7 mouse cellular contexts compared by ENCODE assay signal in genomic region chr9:65828511-65828910, GRCm38 (mm10). TPM values are rescaled to one million over a fixed set of nuclear protein-coding genes. Genes with fewer than 3 reads are reported as not detected.
DNase-seq lines count a peak whose midpoint lies in the region; ATAC-seq and TF ChIP-seq lines count a peak whose summit lies in the region.

No protein-coding gene starts in this region.

- H3K27ac ChIP-seq in MEL (ENCODE audit: control insufficient read depth, low read depth, low read length) = peak overlapping the region; percentile 84
- H3K27ac ChIP-seq in hindbrain, embryonic 13.5 days = no peak overlapping the region

- peak overlapping the region; percentile 94 for H3K9ac ChIP-seq in MEL (ENCODE audit: control insufficient read depth, low read depth, low read length, poor library complexity, severe bottlenecking)
- peak overlapping the region; percentile 97; the same call in 1 of the 2 replicates for H3K9ac ChIP-seq in hindbrain, embryonic 13.5 days

- 40% methylated on average over 3 of the region's 3 CpGs for WGBS in hindbrain, embryonic 13.5 days

- 0 out of 4 replicates have a peak, but pooled peaks of 1 of the 2 experiments have one; percentile 15 for TF ChIP-seq POLR2A in MEL (IDR thresholded peaks at IDR 0.05; ENCODE audit: control insufficient read depth in 1 of 2, insufficient read depth in 1 of 2, low read depth in 1 of 2, low read length in 2 of 2, poor library complexity in 1 of 2)

- peak; percentile 22 for DNase-seq in CD4-positive helper T cell, adult 2 months (ENCODE audit: low read depth, low spot score)
- peak; percentile 76 for DNase-seq in MEL (ENCODE audit: low read depth, low spot score)
- DNase-seq in lung, postnatal 36 days = peak; percentile 76
- DNase-seq in left cerebral cortex, adult 9 months (ENCODE audit: low spot score in 2 of 2) = no peak
- no peak for DNase-seq in frontal cortex, postnatal 36 days (ENCODE audit: low spot score in 2 of 2)
- DNase-seq in thymus, postnatal 36 days = no peak

- no peak for TF ChIP-seq CTCF in MEL (IDR thresholded peaks at IDR 0.05 in 2 of 3, conservative IDR thresholded peaks at IDR 0.05 in 1 of 3; ENCODE audit: control insufficient read depth in 1 of 3, insufficient read depth in 1 of 3, low read depth in 2 of 3, low read length in 3 of 3, poor library complexity in 1 of 3, severe bottlenecking in 1 of 3)

- H3K9me3 ChIP-seq in MEL (replicated peaks; ENCODE audit: insufficient read depth, low read length) = no peaks in the 10 kb centered on the region
- no peaks in the 10 kb centered on the region for H3K9me3 ChIP-seq in hindbrain, embryonic 13.5 days

- no peak for ATAC-seq in hindbrain, embryonic 13.5 days (ENCODE audit: low FRiP score)

- TF ChIP-seq RAD21 in MEL (IDR thresholded peaks at IDR 0.05; ENCODE audit: low read depth, low read length) = no peak

- peaks cover 16 to 20% of the 10 kb centered on the region in 2 experiments for H3K4me1 ChIP-seq in MEL (ENCODE audit: control insufficient read depth in 1 of 2, insufficient read depth in 2 of 2, low read length in 2 of 2)
- peaks cover 46% of the 10 kb centered on the region for H3K4me1 ChIP-seq in hindbrain, embryonic 13.5 days (replicated peaks)

- TF ChIP-seq EP300 in MEL (IDR thresholded peaks at IDR 0.05; ENCODE audit: low read depth in 1 of 2, low read length in 2 of 2) = 0 out of 4 replicates have a peak, but pooled peaks of 1 of the 2 experiments have one; percentile 6

- peaks cover 0 to 41% of the 10 kb centered on the region in 2 experiments; a peak in 2 of 4 replicates for H3K36me3 ChIP-seq in MEL (ENCODE audit: control insufficient read depth in 1 of 2, insufficient read depth in 2 of 2, low read length in 2 of 2)
- no peaks in the 10 kb centered on the region for H3K36me3 ChIP-seq in hindbrain, embryonic 13.5 days

- H3K27me3 ChIP-seq in MEL (ENCODE audit: control insufficient read depth in 1 of 2, insufficient read depth in 2 of 2, low read length in 2 of 2) = no peaks in the 10 kb centered on the region
- H3K27me3 ChIP-seq in hindbrain, embryonic 13.5 days = 0 out of 2 replicates have a peak, but pooled peaks cover 2% of the 10 kb centered on the region

- H3K4me2 ChIP-seq in hindbrain, embryonic 13.5 days = peak overlapping the region; percentile 68

- H3K4me3 ChIP-seq in MEL (ENCODE audit: control insufficient read depth in 1 of 2, insufficient read depth in 1 of 2, low read depth in 2 of 2, low read length in 2 of 2) = peak overlapping the region; percentile 72 to 73
- H3K4me3 ChIP-seq in hindbrain, embryonic 13.5 days = peak overlapping the region; percentile 86

- H3K79me2 ChIP-seq in MEL (ENCODE audit: control insufficient read depth, insufficient read depth, low read length, poor library complexity) = peaks cover 18% of the 10 kb centered on the region

TF ChIP-seq in MEL, 35 proteins besides CTCF, POLR2A, EP300 and RAD21:
- TF ChIP-seq TAL1 (IDR thresholded peaks at IDR 0.05; ENCODE audit: low read length) = no peak
- 0 out of 2 replicates have a peak, but pooled peaks have one; percentile 33 for TF ChIP-seq MYC (IDR thresholded peaks at IDR 0.05; ENCODE audit: low read depth, low read length)
- TF ChIP-seq USF1 (IDR thresholded peaks at IDR 0.05; ENCODE audit: low read depth, low read length) = peak; percentile 67; the same call in 1 of the 2 replicates
- no peak for TF ChIP-seq NRF1 (IDR thresholded peaks at IDR 0.05; ENCODE audit: insufficient read depth, low read depth, low read length, poor library complexity, severe bottlenecking)
- TF ChIP-seq POLR2AphosphoS2 (IDR thresholded peaks at IDR 0.05; ENCODE audit: low read length) = no peak
- TF ChIP-seq MYB (IDR thresholded peaks at IDR 0.05; ENCODE audit: low read depth, low read length) = no peak
- TF ChIP-seq ETS1 (IDR thresholded peaks at IDR 0.05; ENCODE audit: low read depth, low read length) = 0 out of 2 replicates have a peak, but pooled peaks have one; percentile 40
- TF ChIP-seq ELF1 (IDR thresholded peaks at IDR 0.05; ENCODE audit: low read depth, low read length) = no peak
- TF ChIP-seq UBTF (IDR thresholded peaks at IDR 0.05; ENCODE audit: borderline replicate concordance, insufficient read depth, low read depth, low read length) = no peak
- TF ChIP-seq ZC3H11A (IDR thresholded peaks at IDR 0.05; ENCODE audit: low read depth, low read length) = no peak
- TF ChIP-seq TCF12 (IDR thresholded peaks at IDR 0.05; ENCODE audit: low read depth, low read length) = 0 out of 2 replicates have a peak, but pooled peaks have one; percentile 11
- 0 out of 2 replicates have a peak, but pooled peaks have one; percentile 29 for TF ChIP-seq GATA1 (IDR thresholded peaks at IDR 0.05; ENCODE audit: low read depth, low read length)
- TF ChIP-seq SIN3A (IDR thresholded peaks at IDR 0.05; ENCODE audit: low read length) = 0 out of 2 replicates have a peak, but pooled peaks have one; percentile 33
- no peak for TF ChIP-seq USF2 (IDR thresholded peaks at IDR 0.05; ENCODE audit: borderline replicate concordance in 1 of 2, insufficient read depth in 1 of 2, low read depth in 1 of 2, low read length in 2 of 2)
- peak; percentile 63; the same call in 1 of the 2 replicates for TF ChIP-seq JUND (IDR thresholded peaks at IDR 0.05; ENCODE audit: low read depth, low read length)
- TF ChIP-seq TBP (IDR thresholded peaks at IDR 0.05; ENCODE audit: low read depth, low read length) = 0 out of 2 replicates have a peak, but pooled peaks have one; percentile 21

RNA-seq across cellular contexts. Expression of gene Zfp609, which starts 1.1 kb away (rescaled TPM):
- 2.9 and 3.6 TPM in 2 replicates for total RNA-seq in MEL (2012; rRNA removed)
- polyA plus RNA-seq in MEL (2012; ENCODE audit: insufficient read depth in 1 of 2, insufficient read length in 2 of 2, low read depth in 1 of 2, low replicate concordance in 2 of 2, missing spikeins in 1 of 2) = 10 to 100 TPM in 1 of 2 experiments, not detected in 1; 26.5 TPM
- 9.3 and 9.7 TPM in 2 replicates for polyA plus RNA-seq in hindbrain, embryonic 13.5 days (2015; fragmentation: Nextera tagmentation; extraction: Ambion mirVana)

Comparison
In these comparisons a context has a peak if more than half of its experiments do, and no peak if none do; other contexts are left out.
1. DNase-seq: peak in CD4-positive helper T cell, adult 2 months (single experiment), MEL (single experiment) and lung, postnatal 36 days (single experiment); none in left cerebral cortex, adult 9 months (0 of 2), frontal cortex, postnatal 36 days (0 of 2) and thymus, postnatal 36 days (0 of 2).